Mouse (Mus musculus): ENCODE measurements around the gene Kbtbd8. TPM values are rescaled to one million over a fixed set of nuclear protein-coding genes. Genes with fewer than 3 reads are reported as not detected.

Gene Kbtbd8
- total and polyA plus RNA-seq, 2 experiments from 2014 or later, result 0.25 TPM; not detected in 1

- no peaks in the 10 kb centered on the region for H3K36me3 ChIP-seq (replicated peaks; ENCODE audit: control insufficient read depth, insufficient read depth, low read length)
- no peak overlapping the region for H3K27ac ChIP-seq (ENCODE audit: low read depth)
- no peaks in the 10 kb centered on the region for H3K4me1 ChIP-seq (ENCODE audit: control insufficient read depth, insufficient read depth)
- H3K27me3 ChIP-seq (ENCODE audit: control insufficient read depth, insufficient read depth, low read length), result no peaks in the 10 kb centered on the region
- H3K9ac ChIP-seq (replicated peaks; ENCODE audit: low read depth, low read length), result no peak overlapping the region
- ATAC-seq (ENCODE audit: insufficient read depth, low read depth) (no peak), DNase-seq (ENCODE audit: low spot score) (no peak)
- H3K4me3 ChIP-seq (ENCODE audit: low read depth, low read length), result no peak overlapping the region
- H3K4me2 ChIP-seq (ENCODE audit: low read depth, low read length), result no peak overlapping the region
- 75% methylated on average over 9 of the region's 9 CpGs for WGBS
- no peaks in the 10 kb centered on the region for H3K9me3 ChIP-seq (replicated peaks; ENCODE audit: control insufficient read depth, low read length)
- TF ChIP-seq CTCF (IDR thresholded peaks at IDR 0.05; ENCODE audit: low read depth), result no peak
- TF ChIP-seq EP300 (IDR thresholded peaks at IDR 0.05; ENCODE audit: low read depth), result no peak
Measured at GRCm38 (mm10) chr6:95174311-95175143, 57.5 kb downstream of the Kbtbd8 start.

Other genes with a start within 250 kb of the Kbtbd8 start
- gene Gm10234, start 204.9 kb downstream of the Kbtbd8 start, total RNA-seq (2014; rRNA removed; ENCODE audit: low replicate concordance), result not detected in 2 replicates
- not detected in 2 replicates for gene Gm10234, start 204.9 kb downstream of the Kbtbd8 start, polyA plus RNA-seq (2015; fragmentation: Nextera tagmentation; extraction: Ambion mirVana)